Mouse (Mus musculus) E14TG2a.4 (cell line): ENCODE results near the gene Sec24c.

Experiments used
- H3K27me3 ChIP-seq: 2 replicates; pipeline ENCODE4 v1.6.1; 2014; ENCODE audit warnings: low read length, control low read depth; ENCODE audit not compliant: insufficient read depth
- H3K36me3 ChIP-seq: 2 replicates; pipeline ENCODE4 v1.6.1; 2014; ENCODE audit warnings: low read length, control low read depth; ENCODE audit not compliant: insufficient read depth
- H3K4me1 ChIP-seq: replicated peaks from 2 replicates; pipeline ENCODE4 v1.6.1; 2014; ENCODE audit warnings: low read depth, low read length, control low read depth
- H3K4me3 ChIP-seq: replicated peaks from 2 replicates; pipeline ENCODE4 v1.5.1; 2014; ENCODE audit warnings: mild to moderate bottlenecking, low read length
- H3K9me3 ChIP-seq: 2 replicates; pipeline ENCODE4 v1.6.1; 2014; ENCODE audit warnings: low read length, control low read depth
- CTCF ChIP-seq: conservative IDR thresholded peaks from 2 replicates; pipeline ENCODE4 v1.5.1; 2014; ENCODE audit warnings: low read length
- NANOG ChIP-seq: IDR thresholded peaks from 2 replicates; pipeline ENCODE4 v1.6.1; 2014; ENCODE audit warnings: borderline replicate concordance, low read length, mixed read lengths
- POU5F1 ChIP-seq: IDR thresholded peaks from 2 replicates; pipeline ENCODE4 v1.6.1; 2014; ENCODE audit warnings: low read length, borderline replicate concordance

Sec24c gene

DNA sequence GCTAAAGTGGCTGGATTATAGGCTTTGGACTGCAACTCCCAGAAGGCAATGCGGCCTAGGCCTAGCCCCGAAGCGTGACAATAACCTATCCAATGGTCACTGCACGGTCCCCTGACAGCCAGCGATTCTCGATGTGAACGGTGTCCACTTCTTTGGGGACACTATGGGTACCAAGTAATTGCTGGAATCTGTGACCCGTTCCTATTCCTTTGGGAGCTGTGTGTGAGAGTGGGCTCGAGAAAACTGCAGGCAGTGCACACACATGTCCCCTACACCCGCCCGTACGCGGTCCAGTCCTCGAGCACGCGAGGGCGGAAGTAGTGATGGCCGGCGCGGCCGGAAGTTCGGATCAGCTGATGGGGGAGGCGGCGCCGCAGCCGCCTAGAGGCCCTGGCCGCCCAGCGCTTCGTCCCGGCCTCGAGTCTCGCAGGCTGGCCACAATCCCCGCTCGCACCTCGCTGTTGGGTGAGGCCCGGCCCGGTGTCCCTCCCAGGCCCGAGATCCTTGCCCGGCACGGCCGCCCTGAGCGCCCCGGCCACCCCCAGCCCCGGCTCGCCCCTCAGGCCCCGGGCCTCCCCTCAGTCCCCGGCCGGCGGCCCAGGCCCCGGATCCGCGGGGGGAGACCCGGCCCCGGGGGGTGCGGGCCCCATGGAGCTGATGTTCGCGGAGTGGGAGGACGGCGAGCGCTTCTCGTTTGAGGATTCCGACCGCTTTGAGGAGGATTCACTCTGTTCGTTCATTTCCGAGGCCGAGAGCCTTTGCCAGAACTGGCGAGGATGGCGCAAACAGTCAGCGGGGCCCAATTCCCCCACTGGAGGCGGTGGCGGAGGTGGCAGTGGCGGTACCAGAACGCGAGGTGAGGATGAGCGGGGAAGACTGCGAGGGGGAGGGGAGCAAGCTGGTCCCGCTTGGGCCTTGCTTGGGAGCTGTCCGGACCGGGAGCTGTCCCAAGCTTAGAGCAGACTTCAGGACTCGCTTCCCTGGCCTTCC, 33.4 kb downstream of the Sec24c start, which contains the start of gene Zswim8:
Zswim8 (plus strand) TSS at position 352 of the 990 bp plus-strand sequence.
- H3K27me3 ChIP-seq: peaks cover 33% of the 10 kb centered on the region
- H3K4me1 ChIP-seq: peaks cover 22% of the 10 kb centered on the region
- no peaks in the 10 kb centered on the region for H3K9me3 ChIP-seq
- H3K4me3 ChIP-seq: peak within 1 kb of the TSS; percentile 87
- TF ChIP-seq NANOG (no peak), POU5F1 (no peak), CTCF (no peak)
- H3K36me3 ChIP-seq: peaks cover 39% of the 10 kb centered on the region

DNA sequence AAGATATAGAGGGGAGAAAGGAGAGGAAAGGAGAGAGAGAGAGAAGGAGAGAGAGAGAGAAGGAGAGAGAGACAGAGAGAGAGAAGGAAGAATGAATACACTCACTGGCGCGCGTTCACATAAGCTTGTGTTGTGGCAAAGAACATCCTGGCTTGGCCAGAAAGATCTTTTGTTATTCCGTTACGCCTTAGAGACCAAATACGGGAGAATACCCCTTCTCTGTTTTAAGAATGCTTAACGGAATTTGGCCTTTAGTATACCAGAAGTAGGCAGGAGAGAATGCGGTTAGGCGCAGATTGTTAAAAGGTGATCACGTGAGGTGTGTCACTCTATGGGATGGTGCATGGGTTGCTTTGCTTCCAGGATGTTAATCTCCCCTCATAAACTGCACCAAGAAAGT, 34.1 kb downstream of the Sec24c start:
- Histone ChIP-seq H3K36me3 (peaks cover 45% of the 10 kb centered on the region), H3K27me3 (peaks cover 33% of the 10 kb centered on the region), H3K4me1 (peaks cover 22% of the 10 kb centered on the region), H3K4me3 (peak overlapping the region; percentile 87), H3K9me3 (no peaks in the 10 kb centered on the region)
- no peak for TF ChIP-seq CTCF
- no peak for TF ChIP-seq POU5F1
- TF ChIP-seq NANOG: no peak

DNA sequence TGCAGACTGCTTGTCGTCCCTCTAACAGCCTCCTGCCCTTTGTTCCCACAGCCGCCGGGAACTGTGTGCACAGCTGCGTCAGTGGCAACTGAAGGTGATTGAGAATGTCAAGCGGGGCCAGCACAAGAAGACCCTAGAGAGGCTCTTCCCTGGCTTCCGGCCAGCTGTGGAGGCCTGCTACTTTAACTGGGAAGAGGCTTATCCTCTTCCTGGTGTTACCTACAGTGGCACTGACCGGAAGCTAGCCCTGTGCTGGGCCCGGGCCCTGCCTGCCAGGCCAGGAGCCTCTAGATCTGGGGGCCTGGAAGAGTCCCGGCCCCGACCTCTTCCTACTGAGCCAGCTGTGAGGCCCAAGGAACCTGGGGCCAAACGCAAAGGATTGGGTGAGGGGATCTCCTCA, 39.7 kb downstream of the Sec24c start:
- Histone ChIP-seq H3K4me1 (peaks cover 17% of the 10 kb centered on the region), H3K36me3 (peaks cover 59% of the 10 kb centered on the region), H3K4me3 (peak overlapping the region; percentile 69), H3K9me3 (no peaks in the 10 kb centered on the region), H3K27me3 (peaks cover 17% of the 10 kb centered on the region)
- no peak for TF ChIP-seq NANOG
- TF ChIP-seq POU5F1: no peak
- TF ChIP-seq CTCF: no peak

GRCm38 (mm10) chr14:20718443-20718842, 44.3 kb downstream of the Sec24c start:
- Histone ChIP-seq H3K4me1 (peaks cover 15% of the 10 kb centered on the region), H3K36me3 (peaks cover 64% of the 10 kb centered on the region), H3K9me3 (no peaks in the 10 kb centered on the region), H3K4me3 (no peak overlapping the region), H3K27me3 (peaks cover 2% of the 10 kb centered on the region)
- TF ChIP-seq POU5F1 (no peak), NANOG (no peak), CTCF (no peak)

DNA sequence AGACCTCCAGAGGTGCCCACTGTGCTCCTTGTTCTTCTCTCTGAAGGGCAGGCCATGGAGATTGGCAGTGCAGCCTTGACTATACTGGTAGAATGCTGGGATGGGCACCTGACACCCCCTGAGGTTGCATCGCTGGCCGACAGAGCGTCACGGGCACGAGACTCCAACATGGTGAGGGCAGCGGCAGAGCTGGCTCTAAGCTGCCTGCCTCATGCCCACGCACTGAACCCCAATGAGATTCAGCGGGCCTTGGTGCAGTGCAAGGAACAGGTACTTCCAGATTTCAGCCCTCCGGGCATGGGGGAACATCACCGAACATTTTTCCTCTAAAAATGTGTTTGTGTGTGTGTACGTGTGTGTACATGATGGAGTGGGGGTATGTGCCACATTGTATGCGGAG, 45.7 kb downstream of the Sec24c start:
- H3K36me3 ChIP-seq: peaks cover 72% of the 10 kb centered on the region
- no peaks in the 10 kb centered on the region for H3K9me3 ChIP-seq
- no peaks in the 10 kb centered on the region for H3K27me3 ChIP-seq
- TF ChIP-seq CTCF: no peak
- no peak for TF ChIP-seq NANOG
- TF ChIP-seq POU5F1: no peak
- no peak overlapping the region for H3K4me3 ChIP-seq
- H3K4me1 ChIP-seq: peaks cover 1% of the 10 kb centered on the region; the same call in 1 of the 2 replicates

GRCm38 (mm10) chr14:20721371-20721770, 47.3 kb downstream of the Sec24c start:
- Histone ChIP-seq H3K4me3 (no peak overlapping the region), H3K9me3 (no peaks in the 10 kb centered on the region), H3K4me1 (no peaks in the 10 kb centered on the region), H3K27me3 (no peaks in the 10 kb centered on the region), H3K36me3 (peaks cover 76% of the 10 kb centered on the region)
- TF ChIP-seq NANOG: no peak
- TF ChIP-seq POU5F1: no peak
- TF ChIP-seq CTCF: no peak

DNA sequence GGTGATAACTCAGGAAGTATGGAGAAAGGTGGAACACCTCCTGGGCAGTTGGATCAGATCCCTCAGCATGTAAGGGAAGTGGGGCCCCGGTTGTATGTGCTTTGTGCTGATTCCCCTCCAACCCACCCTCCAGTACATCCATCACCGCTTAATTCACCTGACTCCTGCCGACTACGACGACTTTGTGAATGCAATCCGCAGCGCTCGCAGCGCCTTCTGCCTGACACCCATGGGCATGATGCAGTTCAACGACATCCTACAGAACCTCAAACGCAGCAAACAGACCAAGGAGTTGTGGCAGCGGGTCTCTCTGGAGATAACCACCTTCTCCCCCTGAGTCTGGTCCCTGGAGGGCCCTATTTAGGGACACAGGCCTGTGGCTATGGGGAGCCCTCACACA, 48.9 kb downstream of the Sec24c start:
- peaks cover 70% of the 10 kb centered on the region for H3K36me3 ChIP-seq
- peaks cover 4% of the 10 kb centered on the region for H3K4me1 ChIP-seq
- no peak for TF ChIP-seq CTCF
- TF ChIP-seq POU5F1: no peak
- no peak for TF ChIP-seq NANOG
- no peaks in the 10 kb centered on the region for H3K27me3 ChIP-seq
- no peaks in the 10 kb centered on the region for H3K9me3 ChIP-seq
- no peak overlapping the region for H3K4me3 ChIP-seq

- Histone ChIP-seq H3K9me3 (no peaks in the 10 kb centered on the region), H3K4me3 (no peak overlapping the region), H3K27me3 (no peaks in the 10 kb centered on the region), H3K36me3 (peaks cover 61% of the 10 kb centered on the region), H3K4me1 (peaks cover 13% of the 10 kb centered on the region)
- TF ChIP-seq POU5F1 (no peak), NANOG (no peak), CTCF (peak; percentile 94)
Measured at GRCm38 (mm10) chr14:20724043-20724442, 49.9 kb downstream of the Sec24c start.
